Mouse (Mus musculus): Measurements from ENCODE around the gene Tbce. TPM values are rescaled to one million over a fixed set of nuclear protein-coding genes. Genes with fewer than 3 reads are reported as not detected.

Gene Tbce
- polyA plus RNA-seq, 1 experiment from 2014 or later = 27.0 TPM

DNA sequence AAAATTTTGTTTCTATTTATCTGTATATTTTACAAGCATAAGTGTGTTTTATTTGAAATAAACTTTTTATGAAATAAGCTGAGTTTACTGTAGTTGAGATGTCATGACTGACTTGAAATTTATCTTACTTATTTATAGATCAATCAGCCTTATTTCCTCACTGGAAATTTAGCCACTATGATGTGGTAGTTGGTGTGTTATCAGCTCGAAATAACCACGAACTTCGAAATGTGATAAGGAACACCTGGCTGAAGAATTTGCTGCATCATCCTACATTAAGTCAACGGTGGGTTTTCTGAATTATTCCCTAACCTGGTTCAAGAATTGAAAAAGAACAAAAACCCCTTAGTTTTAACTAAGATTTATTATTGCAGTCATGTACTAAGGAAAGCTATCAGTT lies 73.3 kb downstream of the Tbce start:
- no peaks in the 10 kb centered on the region for H3K27me3 ChIP-seq
- H3K4me1 ChIP-seq (replicated peaks) = peaks cover 45% of the 10 kb centered on the region
- ATAC-seq (ENCODE audit: insufficient read depth) = no peak
- no peak overlapping the region for H3K4me3 ChIP-seq (replicated peaks)
- no peak overlapping the region for H3K9ac ChIP-seq
- 21% methylated on average over 4 of the region's 4 CpGs for WGBS (ENCODE audit: insufficient replicate concordance)
- no peaks in the 10 kb centered on the region for H3K9me3 ChIP-seq (replicated peaks)
- H3K4me2 ChIP-seq = no peak overlapping the region
- H3K36me3 ChIP-seq (replicated peaks) = peaks cover 33% of the 10 kb centered on the region
- H3K27ac ChIP-seq (replicated peaks) = peak overlapping the region; percentile 73

GRCm38 (mm10) chr13:13965388-13965964 lies 74.0 kb downstream of the Tbce start:
- Histone ChIP-seq H3K9ac (no peak overlapping the region), H3K4me1 (replicated peaks) (peaks cover 45% of the 10 kb centered on the region), H3K36me3 (replicated peaks) (peaks cover 30% of the 10 kb centered on the region), H3K9me3 (replicated peaks) (no peaks in the 10 kb centered on the region), H3K27me3 (no peaks in the 10 kb centered on the region), H3K4me2 (peak overlapping the region; percentile 27; the same call in 1 of the 2 replicates), H3K27ac (replicated peaks) (no peak overlapping the region), H3K4me3 (replicated peaks) (no peak overlapping the region)
- ATAC-seq (ENCODE audit: insufficient read depth) = no peak
- WGBS (ENCODE audit: insufficient replicate concordance) = 75% methylated on average over 19 of the region's 19 CpGs

- WGBS (ENCODE audit: insufficient replicate concordance) = 68% methylated on average over 4 of the region's 4 CpGs
- ATAC-seq (ENCODE audit: insufficient read depth) = no peak
- H3K4me2 ChIP-seq = no peak overlapping the region
Measured at GRCm38 (mm10) chr13:13961046-13961445, 78.4 kb downstream of the Tbce start.

DNA sequence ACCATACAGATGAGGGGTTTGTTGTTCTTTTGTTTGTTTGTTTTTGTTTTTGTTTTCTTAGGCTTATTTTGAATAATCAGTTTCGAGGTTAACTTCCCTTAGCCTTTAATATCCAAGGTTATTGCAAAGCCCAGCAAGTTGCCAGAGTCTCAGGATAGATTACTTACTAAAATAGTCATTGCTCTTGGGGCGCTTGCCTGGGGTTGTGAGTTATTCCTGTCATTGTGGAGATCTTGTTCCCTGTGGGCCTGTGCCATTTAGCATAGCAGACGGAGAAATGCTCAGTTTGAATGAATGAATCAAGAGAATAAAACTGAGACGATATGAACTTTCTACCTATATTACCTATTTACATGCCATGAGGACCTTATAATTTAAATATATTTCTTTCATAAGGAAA lies 79.2 kb downstream of the Tbce start:
- 81% methylated on average over 4 of the region's 4 CpGs for WGBS (ENCODE audit: insufficient replicate concordance)
- Histone ChIP-seq H3K4me1 (replicated peaks) (peaks cover 40% of the 10 kb centered on the region), H3K36me3 (replicated peaks) (peaks cover 22% of the 10 kb centered on the region; the same call in 1 of the 2 replicates), H3K27ac (replicated peaks) (no peak overlapping the region), H3K9ac (no peak overlapping the region), H3K27me3 (no peaks in the 10 kb centered on the region), H3K9me3 (replicated peaks) (no peaks in the 10 kb centered on the region), H3K4me2 (no peak overlapping the region), H3K4me3 (replicated peaks) (no peak overlapping the region)
- ATAC-seq (ENCODE audit: insufficient read depth) = no peak

More at GRCm38 (mm10) chr13:13961046-13961445, 78.4 kb downstream of the Tbce start:
- Histone ChIP-seq H3K27ac (replicated peaks) (no peak overlapping the region), H3K4me1 (replicated peaks) (peaks cover 43% of the 10 kb centered on the region), H3K4me3 (replicated peaks) (no peak overlapping the region), H3K9me3 (replicated peaks) (no peaks in the 10 kb centered on the region), H3K9ac (no peak overlapping the region), H3K27me3 (no peaks in the 10 kb centered on the region), H3K36me3 (replicated peaks) (peaks cover 22% of the 10 kb centered on the region; the same call in 1 of the 2 replicates)

GRCm38 (mm10) chr13:13956686-13957085 lies 82.8 kb downstream of the Tbce start:
- Histone ChIP-seq H3K36me3 (replicated peaks) (peaks cover 14% of the 10 kb centered on the region; the same call in 1 of the 2 replicates), H3K4me2 (peak overlapping the region; percentile 41), H3K9ac (no peak overlapping the region), H3K4me1 (replicated peaks) (peaks cover 43% of the 10 kb centered on the region), H3K9me3 (replicated peaks) (no peaks in the 10 kb centered on the region), H3K27me3 (no peaks in the 10 kb centered on the region), H3K4me3 (replicated peaks) (peak overlapping the region; percentile 7; the same call in 1 of the 2 replicates), H3K27ac (replicated peaks) (peak overlapping the region; percentile 25; the same call in 1 of the 2 replicates)
- ATAC-seq (ENCODE audit: insufficient read depth) = no peak
- WGBS (ENCODE audit: insufficient replicate concordance) = 70% methylated on average over 4 of the region's 4 CpGs

DNA sequence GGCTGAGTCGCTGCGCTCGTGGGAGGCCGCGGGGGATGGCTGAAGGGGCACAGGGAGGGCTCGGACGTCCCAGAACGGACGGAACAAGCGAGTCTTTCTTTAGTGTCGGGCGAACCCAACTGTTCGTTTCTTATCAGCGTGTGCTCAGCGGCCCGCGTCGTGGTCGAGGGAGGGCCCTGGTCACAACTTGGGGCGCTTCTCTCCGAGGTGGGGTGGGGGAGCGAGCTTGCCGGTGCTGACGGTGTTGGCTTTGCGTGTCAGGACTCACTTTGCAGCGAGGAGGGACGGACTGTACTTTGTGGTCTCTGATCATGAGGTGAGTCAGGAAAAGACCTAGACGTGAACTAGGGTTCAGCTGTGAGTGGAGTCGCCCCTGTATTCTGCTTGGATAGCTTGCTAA lies 84.5 kb downstream of the Tbce start:
- Histone ChIP-seq H3K4me3 (replicated peaks) (peak overlapping the region; percentile 96), H3K9me3 (replicated peaks) (no peaks in the 10 kb centered on the region), H3K4me2 (peak overlapping the region; percentile 91), H3K27me3 (no peaks in the 10 kb centered on the region), H3K27ac (replicated peaks) (peak overlapping the region; percentile 93), H3K4me1 (replicated peaks) (peaks cover 38% of the 10 kb centered on the region), H3K9ac (peak overlapping the region; percentile 93), H3K36me3 (replicated peaks) (peaks cover 13% of the 10 kb centered on the region; the same call in 1 of the 2 replicates)
- WGBS (ENCODE audit: insufficient replicate concordance) = under 1% methylated on average over 29 of the region's 29 CpGs
- ATAC-seq (ENCODE audit: insufficient read depth) = peak; percentile 57

DNA sequence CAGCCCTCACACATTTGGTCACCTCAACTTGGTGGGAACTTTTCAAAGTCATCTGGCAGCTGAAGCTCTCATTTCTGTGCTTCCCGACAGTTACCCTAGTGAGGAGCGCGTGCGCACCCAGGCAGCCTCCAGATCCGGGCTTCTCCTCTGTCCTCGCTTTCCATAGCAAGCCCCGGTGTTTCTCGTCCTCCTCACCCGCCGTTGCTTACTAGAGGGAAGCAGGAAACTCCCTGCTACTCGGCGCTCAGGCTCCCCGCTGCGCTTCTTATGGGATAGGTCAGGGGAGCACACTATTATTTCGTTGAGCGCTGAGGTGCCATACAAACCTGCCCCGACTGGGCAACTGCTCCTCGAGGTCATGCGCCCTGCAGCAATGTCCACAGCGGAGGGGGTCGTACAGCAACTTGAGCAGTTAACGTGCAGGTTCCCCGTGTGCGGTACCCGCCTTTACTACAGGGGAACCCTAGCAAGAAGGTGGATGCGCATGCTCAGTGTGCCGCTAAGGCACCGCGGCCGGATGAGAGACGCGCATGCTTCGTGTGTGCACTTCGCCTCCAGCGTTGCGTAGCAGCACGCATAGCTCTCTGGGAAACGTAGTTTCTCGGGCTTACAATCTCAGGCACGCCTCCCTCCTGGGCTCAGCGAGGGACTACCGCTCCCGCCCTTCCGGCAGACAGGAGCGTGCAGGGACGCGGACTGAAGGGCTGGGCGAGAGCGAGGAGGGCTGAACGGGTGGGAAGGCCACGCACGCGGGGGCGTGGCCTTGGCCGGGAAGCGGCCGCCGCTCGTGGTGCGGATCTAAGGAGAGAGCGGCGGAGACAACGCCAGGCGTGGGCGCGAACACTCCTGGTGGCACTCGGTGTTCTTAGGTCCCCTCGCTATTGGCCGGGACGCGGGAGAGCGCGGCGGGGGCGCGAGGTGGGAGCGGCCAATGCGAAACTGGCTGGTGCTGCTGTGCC lies 85.3 kb downstream of the Tbce start, which contains the start of gene B3galnt2:
B3galnt2 (plus strand) TSS at position 596 of the 959 bp plus-strand sequence.
- WGBS (ENCODE audit: insufficient replicate concordance) = under 1% methylated on average over 78 of the region's 78 CpGs
- peak within 1 kb of the TSS; percentile 96 for H3K4me3 ChIP-seq (replicated peaks)
- ATAC-seq (ENCODE audit: insufficient read depth) = peak; percentile 98

More for the DNA sequence above, 85.3 kb downstream of the Tbce start, which contains the start of gene B3galnt2:
- peak within 1 kb of the TSS; percentile 91 for H3K4me2 ChIP-seq
- H3K27me3 ChIP-seq = no peaks in the 10 kb centered on the region
- H3K4me1 ChIP-seq (replicated peaks) = peaks cover 38% of the 10 kb centered on the region
- no peaks in the 10 kb centered on the region for H3K9me3 ChIP-seq (replicated peaks)
- peaks cover 7% of the 10 kb centered on the region; the same call in 1 of the 2 replicates for H3K36me3 ChIP-seq (replicated peaks)
- peak within 1 kb of the TSS; percentile 93 for H3K27ac ChIP-seq (replicated peaks)
- peak within 1 kb of the TSS; percentile 93 for H3K9ac ChIP-seq

Other genes starting within 250 kb of the Tbce start
- 25.2 and 28.0 TPM in 2 replicates for gene B3galnt2, start 85.2 kb downstream of the Tbce start, polyA plus RNA-seq (2015; fragmentation: Nextera tagmentation; extraction: Ambion mirVana)
- gene Arid4b, start 23.6 kb upstream of the Tbce start, polyA plus RNA-seq (2015; fragmentation: Nextera tagmentation; extraction: Ambion mirVana) = 16.8 and 19.3 TPM in 2 replicates
- 9.7 and 11.3 TPM in 2 replicates for gene Ggps1, start 23.9 kb upstream of the Tbce start, polyA plus RNA-seq (2015; fragmentation: Nextera tagmentation; extraction: Ambion mirVana)